Mouse (Mus musculus) hindbrain, postnatal 0 days (tissue): Measurements from ENCODE around the gene Zscan18. TPM values are rescaled to one million over a fixed set of nuclear protein-coding genes. Genes with fewer than 3 reads are reported as not detected.

Experiments used
- ATAC-seq: fragments of 200-750 bp; cut with Nextera tagmentation; 2 replicates; pipeline ENCODE4 v1.8.0; 2017; ENCODE audit warnings: mild to moderate bottlenecking, moderate TSS enrichment, moderate library complexity
- DNase-seq: peaks from one replicate; pipeline ENCODE4 v3.0.0-alpha.2; 2015; ENCODE audit warnings: low spot score
- H3K27ac ChIP-seq: fragments of 300-500 bp; sonication (generic); 2 replicates; pipeline ENCODE4 v1.5.1; 2014; ENCODE audit warnings: mild to moderate bottlenecking
- H3K27me3 ChIP-seq: fragments of 300-500 bp; sonication (generic); 2 replicates; pipeline ENCODE4 v1.6.1; 2014; ENCODE audit warnings: low read length, mixed read lengths; ENCODE audit not compliant: insufficient read depth
- H3K36me3 ChIP-seq: fragments of 300-500 bp; sonication (generic); 2 replicates; pipeline ENCODE4 v1.6.1; 2014; ENCODE audit warnings: low read length, mixed read lengths; ENCODE audit not compliant: insufficient read depth
- H3K4me1 ChIP-seq: fragments of 300-500 bp; sonication (generic); 2 replicates; pipeline ENCODE4 v1.6.1; 2014; ENCODE audit warnings: antibody characterized with exemption, low read length, mixed read lengths; ENCODE audit not compliant: insufficient read depth
- H3K4me2 ChIP-seq: fragments of 300-500 bp; sonication (generic); 2 replicates; pipeline ENCODE4 v1.6.1; 2014; ENCODE audit warnings: low read depth, mild to moderate bottlenecking, low read length, moderate library complexity, mixed read lengths
- H3K4me3 ChIP-seq: fragments of 300-500 bp; sonication (generic); 2 replicates; pipeline ENCODE4 v1.5.1; 2014; ENCODE audit warnings: low read length
- H3K9ac ChIP-seq: fragments of 300-500 bp; sonication (generic); replicated peaks from 2 replicates; pipeline ENCODE4 v1.6.1; 2014; ENCODE audit warnings: mild to moderate bottlenecking, low read length, moderate library complexity, mixed read lengths
- H3K9me3 ChIP-seq: fragments of 300-500 bp; sonication (generic); 2 replicates; pipeline ENCODE4 v1.6.1; 2016; ENCODE audit warnings: low read length, mixed read lengths
- CTCF ChIP-seq: IDR thresholded peaks from 2 replicates; pipeline ENCODE4 v1.5.1; 2016; ENCODE audit warnings: antibody characterized with exemption, control low read depth, low read depth
- WGBS: fragments of 180-500 bp; shearing (Covaris S2); extraction: QIAGEN DNeasy Blood & Tissue Kit; methylation state at CpG from one replicate; pipeline ENCODE4 v1.1.7; 2014; 5-methylcytosine and 5-hydroxymethylcytosine counted together
- polyA plus RNA-seq: library from polyadenylated mRNA; unstranded; fragments of >200 nt; fragmentation: Nextera tagmentation; extraction: Ambion mirVana; gene quantifications from 2 replicates; pipeline ENCODE4 v1.2.1, GENCODE M21; 2015
- total RNA-seq: library from RNA; depleted of rRNA; stranded (reverse); fragments of >200 nt; gene quantifications from 2 replicates; pipeline ENCODE4 v1.2.3, GENCODE M21; 2014; rRNA removed

The Zscan18 gene
- total and polyA plus RNA-seq, 2 experiments from 2014 or later = 18.1 to 19.6 TPM

- H3K36me3 ChIP-seq = no peaks in the 10 kb centered on the region
- H3K9me3 ChIP-seq = no peaks in the 10 kb centered on the region
- no peaks in the 10 kb centered on the region for H3K4me1 ChIP-seq
- no peaks in the 10 kb centered on the region for H3K27me3 ChIP-seq
- H3K9ac ChIP-seq = no peak within 1 kb of the TSS
- no peak within 1 kb of the TSS for H3K27ac ChIP-seq
- DNase-seq (no peak), ATAC-seq (no peak)
- H3K4me2 ChIP-seq = no peak within 1 kb of the TSS
- no peak within 1 kb of the TSS for H3K4me3 ChIP-seq
- TF ChIP-seq CTCF = no peak
- 35% methylated on average over 1 of the region's 1 CpGs for WGBS
Observed at GRCm38 (mm10) chr7:12734904-12735303, 68.5 kb downstream of the Zscan18 start, which contains the start of gene Vmn2r56. Gene Vmn2r56, minus strand, starts transcription at chr7:12735004.

Other genes with a start within 250 kb of the Zscan18 start
- gene Vmn2r53, start 194.8 kb downstream of the Zscan18 start, total RNA-seq = 0.04 and 0.05 TPM in 2 replicates
- gene Vmn2r53, start 194.8 kb downstream of the Zscan18 start, polyA plus RNA-seq = not detected in 2 replicates
- gene Vmn2r54, start 163.3 kb downstream of the Zscan18 start, total RNA-seq = not detected in 2 replicates
- not detected in 2 replicates for gene Vmn2r54, start 163.3 kb downstream of the Zscan18 start, polyA plus RNA-seq
- not detected in 2 replicates for gene Vmn2r55, start 118.6 kb downstream of the Zscan18 start, total RNA-seq
- gene Vmn2r55, start 118.6 kb downstream of the Zscan18 start, polyA plus RNA-seq = not detected in 2 replicates
- 0.04 and 0.10 TPM in 2 replicates for gene Vmn2r56, start 68.6 kb downstream of the Zscan18 start, total RNA-seq
- 0.03 TPM in 1 of 2 replicates, not detected in the other for gene Vmn2r56, start 68.6 kb downstream of the Zscan18 start, polyA plus RNA-seq
- gene Zfp329, start 15.2 kb upstream of the Zscan18 start, total RNA-seq = 10.7 and 14.8 TPM in 2 replicates
- 17.1 and 17.2 TPM in 2 replicates for gene Zfp329, start 15.2 kb upstream of the Zscan18 start, polyA plus RNA-seq
- 15.2 and 31.8 TPM in 2 replicates for gene Zfp110, start 31.1 kb upstream of the Zscan18 start, total RNA-seq
- gene Zfp110, start 31.1 kb upstream of the Zscan18 start, polyA plus RNA-seq = 16.6 and 18.1 TPM in 2 replicates
- 7.7 and 10.7 TPM in 2 replicates for gene Zfp128, start 77.5 kb upstream of the Zscan18 start, total RNA-seq
- 1.9 and 2.1 TPM in 2 replicates for gene Zfp128, start 77.5 kb upstream of the Zscan18 start, polyA plus RNA-seq
- 7.4 and 7.7 TPM in 2 replicates for gene Zscan22, start 94.2 kb upstream of the Zscan18 start, total RNA-seq
- gene Zscan22, start 94.2 kb upstream of the Zscan18 start, polyA plus RNA-seq = 2.5 and 2.9 TPM in 2 replicates
- gene Rps5, start 118.7 kb upstream of the Zscan18 start, total RNA-seq = 1,864 and 2,267 TPM in 2 replicates
- gene Rps5, start 118.7 kb upstream of the Zscan18 start, polyA plus RNA-seq = 646 and 658 TPM in 2 replicates
- gene Rnf225, start 123.8 kb upstream of the Zscan18 start, total RNA-seq = 2.5 and 3.0 TPM in 2 replicates
- 1.1 TPM in 2 replicates for gene Rnf225, start 123.8 kb upstream of the Zscan18 start, polyA plus RNA-seq
- 25.5 and 30.1 TPM in 2 replicates for gene Zfp324, start 162.2 kb upstream of the Zscan18 start, total RNA-seq
- 6.8 and 7.1 TPM in 2 replicates for gene Zfp324, start 162.2 kb upstream of the Zscan18 start, polyA plus RNA-seq
- gene Zfp446, start 174.2 kb upstream of the Zscan18 start, total RNA-seq = 8.9 and 10.9 TPM in 2 replicates
- gene Zfp446, start 174.2 kb upstream of the Zscan18 start, polyA plus RNA-seq = 7.6 and 7.9 TPM in 2 replicates
- 1.1 and 1.7 TPM in 2 replicates for gene Slc27a5, start 194.6 kb upstream of the Zscan18 start, total RNA-seq
- 0.29 and 0.30 TPM in 2 replicates for gene Slc27a5, start 194.6 kb upstream of the Zscan18 start, polyA plus RNA-seq
- gene Trim28, start 195.5 kb upstream of the Zscan18 start, total RNA-seq = 483 and 563 TPM in 2 replicates
- gene Trim28, start 195.5 kb upstream of the Zscan18 start, polyA plus RNA-seq = 176 and 184 TPM in 2 replicates
- gene Zbtb45, start 206.4 kb upstream of the Zscan18 start, total RNA-seq = 41.6 and 47.6 TPM in 2 replicates
- 23.9 and 24.6 TPM in 2 replicates for gene Zbtb45, start 206.4 kb upstream of the Zscan18 start, polyA plus RNA-seq
- 59.7 and 68.0 TPM in 2 replicates for gene Chmp2a, start 231.2 kb upstream of the Zscan18 start, total RNA-seq
- 188 and 202 TPM in 2 replicates for gene Chmp2a, start 231.2 kb upstream of the Zscan18 start, polyA plus RNA-seq
- gene Ube2m, start 234.6 kb upstream of the Zscan18 start, total RNA-seq = 320 and 345 TPM in 2 replicates
- gene Ube2m, start 234.6 kb upstream of the Zscan18 start, polyA plus RNA-seq = 140 and 153 TPM in 2 replicates